Mouse (Mus musculus): ENCODE results near the gene Ppp1r10. TPM values are rescaled to one million over a fixed set of nuclear protein-coding genes. Genes with fewer than 3 reads are reported as not detected.
"Not testable (repeated sequence)": the region's sequence is repeated elsewhere in the genome, so short reads cannot be mapped to it uniquely, and the experiment has no call there.

The Ppp1r10 gene
- total RNA-seq, 2 experiments from 2014 or later, result 82.4 to 157 TPM

DNA sequence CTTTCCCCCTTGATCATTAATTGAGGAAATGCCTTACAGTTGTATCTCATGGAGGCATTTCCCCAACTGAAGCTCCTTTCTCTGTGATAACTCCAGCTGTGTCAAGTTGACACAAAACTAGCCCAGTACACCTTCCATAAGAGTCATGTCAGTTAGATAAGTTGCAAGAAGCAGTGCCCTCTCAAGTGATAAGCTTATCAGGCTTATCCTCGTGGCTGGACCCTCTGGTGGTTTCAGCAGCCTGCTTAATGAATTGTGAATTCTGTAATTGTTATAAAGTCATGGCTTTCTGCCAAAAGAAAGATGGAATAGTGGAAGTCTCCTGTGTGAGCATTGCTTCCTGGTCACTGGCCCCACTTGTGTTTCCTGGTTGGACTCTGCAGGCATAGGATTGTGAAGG is 11.2 kb downstream of the Ppp1r10 start:
- ATAC-seq (ENCODE audit: poor library complexity, severe bottlenecking), result no peak

DNA sequence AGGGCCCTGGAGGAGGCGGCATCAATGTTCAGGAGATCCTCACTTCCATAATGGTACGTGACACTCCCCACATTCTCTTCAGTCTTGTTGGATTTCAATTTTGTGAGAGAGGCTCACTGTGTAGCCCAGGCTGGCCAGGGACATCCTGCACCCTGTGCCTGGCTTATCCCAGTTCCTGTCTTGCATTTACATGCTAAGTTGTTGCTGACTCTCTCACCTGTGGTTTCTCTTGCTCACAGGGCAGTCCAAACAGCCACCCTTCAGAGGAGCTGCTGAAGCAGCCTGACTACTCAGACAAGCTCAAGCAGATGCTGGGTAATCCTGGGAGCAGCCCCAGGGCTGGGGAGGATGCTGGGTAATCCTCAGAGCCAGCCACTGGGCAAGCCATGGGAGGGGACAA is 13.3 kb downstream of the Ppp1r10 start:
- ATAC-seq (ENCODE audit: poor library complexity, severe bottlenecking), result no peak

DNA sequence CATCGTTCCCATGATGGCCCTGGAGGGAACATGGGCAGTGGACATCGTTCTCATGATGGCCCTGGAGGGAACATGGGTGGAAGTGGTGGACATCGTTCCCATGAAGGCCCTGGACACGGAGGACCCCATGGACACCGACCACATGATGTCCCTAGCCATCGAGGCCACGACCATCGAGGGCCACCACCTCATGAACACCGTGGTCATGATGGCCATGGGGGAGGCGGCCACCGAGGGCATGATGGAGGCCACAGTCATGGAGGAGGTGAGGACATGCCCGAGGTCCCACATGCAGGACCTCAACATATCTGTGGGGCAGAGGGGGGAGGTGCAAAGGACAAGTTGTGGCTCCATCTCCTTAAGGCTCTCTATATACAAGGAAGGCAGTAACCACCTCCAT is 14.4 kb downstream of the Ppp1r10 start:
- ATAC-seq (ENCODE audit: poor library complexity, severe bottlenecking), result no peak

DNA sequence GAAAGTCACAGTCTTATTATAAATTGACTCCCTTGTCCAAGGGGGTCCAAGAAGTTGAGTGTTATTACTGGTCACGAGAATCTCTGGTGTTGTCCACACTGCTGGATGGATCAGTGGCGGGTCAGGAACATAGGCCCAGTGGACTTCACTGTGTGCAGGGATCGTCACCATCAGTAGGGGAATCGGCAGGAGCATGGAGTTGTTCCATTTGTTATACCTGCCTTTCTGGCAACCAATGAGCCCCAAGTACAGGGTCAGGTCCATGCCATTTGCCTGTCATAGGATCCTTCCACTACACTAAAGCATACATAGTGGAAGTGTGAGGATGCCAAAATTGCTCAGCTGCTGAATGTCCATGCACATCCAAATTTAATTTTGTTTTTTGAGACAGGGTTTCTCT is 16.4 kb downstream of the Ppp1r10 start:
- ATAC-seq (ENCODE audit: poor library complexity, severe bottlenecking), result no peak

DNA sequence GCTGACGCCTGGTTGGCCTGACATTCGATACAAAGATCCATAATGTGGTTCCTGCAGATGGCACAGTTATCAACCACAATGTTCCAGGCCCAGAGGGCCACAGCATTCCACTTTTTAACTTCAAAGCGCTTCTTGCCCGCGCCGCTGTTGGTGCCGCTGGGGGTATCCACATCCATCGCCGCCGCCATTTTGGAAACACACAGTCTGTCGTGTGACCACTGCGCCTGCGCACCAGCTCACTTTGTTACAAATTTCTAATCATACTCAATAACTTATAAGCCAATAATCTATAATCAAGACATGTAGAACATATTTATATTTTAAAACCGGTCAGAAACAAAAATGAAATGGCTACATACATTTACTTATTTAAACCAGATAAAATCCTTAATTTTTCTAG is 19.5 kb downstream of the Ppp1r10 start:
- peak; percentile 87 for ATAC-seq (ENCODE audit: poor library complexity, severe bottlenecking)

DNA sequence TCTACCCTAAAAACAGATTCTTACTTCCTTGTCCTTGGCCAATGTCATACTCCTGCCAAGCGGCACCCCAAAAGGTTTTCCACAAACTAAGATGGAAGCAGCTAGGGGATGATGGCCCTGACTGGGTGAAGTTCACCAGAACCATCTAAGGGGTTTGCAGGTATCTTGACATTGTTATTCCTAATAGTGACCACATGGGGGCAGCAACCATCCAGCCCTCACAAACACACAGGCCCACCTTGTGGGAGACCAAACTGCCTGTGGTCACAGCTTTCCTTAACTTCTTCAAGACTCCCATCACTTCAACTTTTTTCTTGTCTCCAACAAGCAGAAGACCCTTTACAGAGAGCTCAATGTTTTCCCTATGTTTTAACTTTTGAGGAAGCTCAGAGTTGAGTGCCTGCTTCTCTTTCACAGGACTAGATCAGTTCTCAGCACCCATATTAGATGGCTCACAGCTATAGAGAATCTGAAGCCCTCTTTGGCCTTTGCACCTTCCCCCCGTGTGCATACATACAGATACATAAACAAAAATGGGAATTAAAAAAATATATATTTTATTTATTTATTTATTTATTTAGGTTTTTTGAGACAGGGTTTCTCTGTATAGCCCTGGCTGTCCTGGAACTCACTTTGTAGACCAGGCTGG is 21.6 kb downstream of the Ppp1r10 start:
- ATAC-seq (ENCODE audit: poor library complexity, severe bottlenecking), result peak; percentile 91

DNA sequence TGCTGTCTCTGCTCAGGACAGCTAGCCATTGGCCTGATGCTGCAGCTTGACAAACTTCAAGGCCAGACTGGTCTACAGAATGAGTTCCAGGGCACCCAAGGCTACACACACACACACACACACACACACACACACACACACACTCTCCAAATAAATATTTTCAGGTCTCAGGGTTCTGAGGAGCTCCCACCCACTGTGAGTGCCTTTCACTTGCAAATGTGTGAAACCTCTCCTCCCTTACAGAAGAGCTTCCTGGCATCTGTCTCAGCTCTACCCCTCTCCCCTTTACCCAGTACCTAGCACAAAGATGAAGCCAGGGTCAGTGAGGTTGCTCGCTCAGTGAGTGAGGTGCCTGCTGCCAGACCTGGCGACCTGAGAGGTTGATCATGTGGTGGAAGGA is 22.9 kb downstream of the Ppp1r10 start:
- ATAC-seq (ENCODE audit: poor library complexity, severe bottlenecking), result no peak

DNA sequence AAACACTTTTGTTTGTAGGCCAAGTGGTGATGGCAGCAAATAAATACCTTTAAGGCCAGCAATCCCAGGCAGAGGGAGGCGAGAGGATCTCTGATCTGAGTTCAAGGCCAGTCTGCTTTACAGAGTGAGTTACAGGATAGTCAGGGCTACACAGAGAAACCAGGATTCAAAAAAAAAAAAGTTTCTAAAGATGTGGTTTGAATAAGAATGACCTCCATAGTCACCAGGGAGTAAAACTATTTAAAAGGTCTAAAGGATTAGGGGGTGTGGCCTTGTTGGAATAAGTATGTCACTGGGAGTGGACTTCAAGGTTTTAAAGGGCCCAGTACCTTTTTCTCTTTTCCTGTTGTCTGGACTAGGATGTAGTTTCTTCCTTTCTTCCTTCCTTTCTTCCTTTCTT is 23.7 kb downstream of the Ppp1r10 start:
- no peak for ATAC-seq (ENCODE audit: poor library complexity, severe bottlenecking)

DNA sequence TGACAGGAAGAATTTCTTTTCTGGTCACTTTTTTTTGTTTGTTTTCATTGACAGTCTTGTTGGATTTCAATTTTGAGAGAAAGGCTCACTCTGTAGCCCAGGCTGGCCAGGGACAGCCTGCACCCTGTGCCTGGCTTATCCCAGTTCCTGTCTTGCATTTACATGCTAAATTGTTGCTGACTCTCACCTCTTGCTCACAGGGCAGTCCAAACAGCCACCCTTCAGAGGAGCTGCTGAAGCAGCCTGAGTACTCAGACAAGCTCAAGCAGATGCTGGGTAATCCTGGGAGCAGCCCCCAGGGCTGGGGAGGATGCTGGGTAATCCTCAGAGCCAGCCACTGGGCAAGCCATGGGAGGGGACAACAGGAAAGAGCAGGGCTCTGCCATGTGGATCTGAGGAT is 34.7 kb downstream of the Ppp1r10 start:
- ATAC-seq (ENCODE audit: poor library complexity, severe bottlenecking), result not testable (repeated sequence)

DNA sequence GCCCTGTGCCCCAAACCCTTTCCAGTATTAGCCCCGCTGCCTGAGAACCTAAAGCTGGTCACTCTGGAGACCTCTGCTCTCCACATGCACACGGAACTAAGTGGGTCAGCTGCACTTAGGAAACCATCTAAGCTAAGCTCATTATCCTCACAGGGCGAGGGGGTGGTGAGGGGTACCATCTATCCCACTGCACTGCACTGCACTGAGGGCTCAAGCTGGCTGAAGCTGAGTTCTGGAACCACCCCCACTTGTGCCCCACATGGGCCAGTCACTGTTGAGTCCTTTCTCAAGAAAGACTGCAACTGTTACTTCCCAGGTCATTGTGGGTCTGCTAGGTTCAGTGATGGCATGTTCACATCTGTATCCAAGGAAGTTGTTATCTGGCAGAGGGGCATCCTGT is 36.3 kb downstream of the Ppp1r10 start:
- ATAC-seq (ENCODE audit: poor library complexity, severe bottlenecking), result not testable (repeated sequence)

DNA sequence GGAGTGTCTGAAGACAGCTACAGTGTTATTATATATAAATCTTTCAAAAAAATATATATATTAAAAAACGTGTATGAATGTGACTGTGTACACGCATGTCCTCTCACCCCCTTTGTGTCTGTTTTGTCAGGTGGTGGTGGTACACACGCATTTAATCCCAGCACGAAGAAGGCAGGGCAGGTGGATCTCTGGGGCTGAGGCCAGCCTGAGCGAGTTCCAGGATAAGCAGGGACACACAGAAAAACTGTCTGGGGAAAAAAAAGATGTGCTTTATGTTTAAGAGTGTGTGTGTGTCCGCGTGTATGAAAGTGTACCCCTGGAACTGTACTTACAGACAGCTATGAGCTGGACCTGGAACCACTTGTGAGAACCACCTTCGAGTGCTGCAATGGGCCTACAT is 38.4 kb downstream of the Ppp1r10 start:
- ATAC-seq (ENCODE audit: poor library complexity, severe bottlenecking), result no peak

DNA sequence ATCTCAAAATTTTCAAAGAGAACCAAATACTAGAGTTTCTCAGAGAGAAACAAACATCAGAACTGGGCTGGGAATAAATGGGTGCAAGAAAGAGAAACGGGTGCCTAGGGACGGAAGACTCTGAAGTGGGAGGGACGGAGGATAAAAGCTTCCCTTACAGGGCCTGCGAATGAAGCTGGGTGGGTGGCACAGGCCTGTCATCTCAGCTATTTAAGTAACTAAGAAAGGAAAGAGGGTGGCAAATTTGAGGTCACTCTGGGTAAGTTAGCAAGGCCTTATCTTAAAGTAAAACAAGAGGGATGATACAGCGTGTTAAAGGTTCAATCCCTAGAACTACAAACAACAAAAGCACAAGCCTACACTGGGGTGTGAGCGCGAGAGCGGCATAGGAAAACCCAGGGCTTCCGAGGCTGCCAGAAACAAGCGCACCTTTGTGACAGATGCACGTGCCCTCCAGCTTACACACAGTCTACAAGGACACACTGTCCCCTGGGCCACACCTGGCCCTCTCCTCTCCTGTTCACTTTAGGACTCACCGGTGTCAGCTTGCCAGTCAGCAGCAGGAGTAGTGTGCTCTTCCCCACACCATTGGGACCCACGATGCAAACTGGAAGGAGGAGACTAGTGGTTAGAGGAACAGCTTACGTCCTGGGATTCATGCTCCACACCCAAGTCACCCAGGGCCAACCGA is 42.4 kb downstream of the Ppp1r10 start:
- no peak for ATAC-seq (ENCODE audit: poor library complexity, severe bottlenecking)

DNA sequence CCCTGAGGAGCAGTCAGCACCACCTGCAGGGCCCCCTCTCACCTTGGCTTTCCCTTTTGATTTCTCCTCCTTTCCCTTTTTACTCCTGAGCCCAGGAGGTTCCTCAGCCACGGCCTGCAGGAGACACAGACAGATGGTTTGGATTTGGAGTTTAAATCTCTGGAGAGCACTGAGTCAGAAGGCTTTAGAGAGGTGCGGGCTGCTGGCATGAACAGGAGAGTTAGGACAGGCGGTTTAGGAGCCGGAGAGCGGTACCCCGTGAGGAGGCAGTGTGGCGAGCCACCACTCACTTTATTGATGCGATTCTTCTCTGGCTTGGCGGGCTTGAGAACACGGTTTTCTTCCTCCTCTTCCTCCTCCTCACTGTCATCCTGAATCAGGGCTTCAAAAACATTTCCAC is 47.0 kb downstream of the Ppp1r10 start:
- no peak for ATAC-seq (ENCODE audit: poor library complexity, severe bottlenecking)

DNA sequence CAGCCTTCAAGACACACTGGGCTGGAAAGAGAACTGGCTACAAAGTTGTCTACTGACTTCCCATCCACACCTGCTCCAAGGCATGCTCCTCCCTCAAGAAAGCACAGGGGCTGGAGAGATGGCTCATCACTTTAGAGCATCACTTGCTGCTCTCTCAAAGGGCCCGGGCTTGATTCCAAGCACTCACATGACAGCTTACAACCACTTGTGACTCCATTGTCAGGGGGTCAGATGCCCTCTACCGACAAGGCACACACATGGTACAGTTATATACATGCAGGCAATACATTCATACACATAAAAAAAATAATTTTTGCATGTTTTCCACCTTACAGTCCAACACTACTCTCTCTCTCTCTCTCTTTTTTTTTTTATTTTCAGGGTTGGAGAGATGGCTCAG is 51.4 kb downstream of the Ppp1r10 start:
- no peak for ATAC-seq (ENCODE audit: poor library complexity, severe bottlenecking)

DNA sequence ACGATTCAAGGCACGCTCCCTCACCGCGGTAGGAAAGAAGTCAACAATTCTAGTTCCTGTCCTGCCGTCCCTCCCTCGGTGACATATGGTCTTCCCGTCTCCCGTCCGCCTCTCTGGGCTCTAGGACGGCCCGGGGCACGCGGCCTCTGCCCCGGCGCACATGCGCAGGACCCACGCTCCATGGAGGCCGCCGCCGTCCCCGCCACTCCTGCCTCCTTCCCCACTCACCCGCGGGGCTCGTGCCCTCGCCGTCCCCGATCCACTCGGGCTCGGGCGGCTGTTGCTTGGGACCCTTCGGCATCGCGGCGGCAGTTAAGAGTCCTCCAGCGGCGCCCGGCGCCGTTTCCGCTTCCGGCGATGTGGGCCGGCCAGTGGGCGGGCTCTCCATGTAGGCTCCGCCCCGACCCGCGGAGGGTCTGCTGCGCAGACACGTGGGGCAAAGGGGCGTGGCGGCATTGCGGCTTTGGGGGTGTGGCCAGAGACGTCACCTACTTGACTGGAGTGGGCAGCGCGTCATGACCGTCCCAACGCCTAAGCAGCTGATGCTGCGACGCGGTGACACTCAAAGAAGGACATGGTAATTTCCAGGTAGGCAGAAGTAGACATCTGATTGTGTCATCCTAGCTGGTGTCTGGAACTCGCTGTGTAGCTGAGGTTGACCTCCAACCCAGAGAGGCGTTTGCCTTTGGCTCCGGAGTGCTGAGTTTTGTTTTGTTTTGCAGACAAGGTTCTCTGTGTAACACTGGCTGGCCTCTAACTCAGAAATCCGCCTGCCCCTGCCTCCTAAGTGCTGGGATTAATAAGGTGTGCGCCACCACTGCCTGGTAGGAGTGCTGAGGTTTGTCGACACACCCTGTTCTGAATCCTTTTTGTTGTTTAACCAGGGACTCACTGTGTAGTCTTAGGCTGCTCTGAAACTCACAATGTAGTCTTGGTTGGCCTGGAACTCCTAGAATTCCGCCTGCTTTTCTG is 53.5 kb downstream of the Ppp1r10 start, which contains the start of gene Abcf1:
TSS of gene Abcf1 (minus strand) at position 344 of the 972 bp plus-strand sequence.
- peak; percentile 98 for ATAC-seq (ENCODE audit: poor library complexity, severe bottlenecking)

DNA sequence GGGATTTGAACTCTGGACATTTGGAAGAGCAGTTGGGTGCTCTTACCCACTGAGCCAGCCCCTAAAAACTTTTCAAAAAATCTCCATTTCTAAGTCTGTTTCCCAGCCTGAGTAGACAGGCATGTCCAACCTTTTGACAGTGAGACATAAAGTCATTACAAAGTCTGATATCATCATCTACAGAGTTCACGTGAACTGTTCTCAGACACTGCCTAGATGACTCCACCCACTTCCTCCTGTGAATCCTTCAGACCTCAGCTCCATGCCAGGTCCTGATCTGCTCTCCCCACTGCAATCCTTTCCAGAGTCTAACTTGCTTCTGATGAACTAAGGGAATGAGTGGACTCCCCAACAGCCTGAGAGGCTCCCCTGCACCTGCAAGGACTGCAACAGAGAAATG is 55.9 kb downstream of the Ppp1r10 start:
- no peak for ATAC-seq (ENCODE audit: poor library complexity, severe bottlenecking)

DNA sequence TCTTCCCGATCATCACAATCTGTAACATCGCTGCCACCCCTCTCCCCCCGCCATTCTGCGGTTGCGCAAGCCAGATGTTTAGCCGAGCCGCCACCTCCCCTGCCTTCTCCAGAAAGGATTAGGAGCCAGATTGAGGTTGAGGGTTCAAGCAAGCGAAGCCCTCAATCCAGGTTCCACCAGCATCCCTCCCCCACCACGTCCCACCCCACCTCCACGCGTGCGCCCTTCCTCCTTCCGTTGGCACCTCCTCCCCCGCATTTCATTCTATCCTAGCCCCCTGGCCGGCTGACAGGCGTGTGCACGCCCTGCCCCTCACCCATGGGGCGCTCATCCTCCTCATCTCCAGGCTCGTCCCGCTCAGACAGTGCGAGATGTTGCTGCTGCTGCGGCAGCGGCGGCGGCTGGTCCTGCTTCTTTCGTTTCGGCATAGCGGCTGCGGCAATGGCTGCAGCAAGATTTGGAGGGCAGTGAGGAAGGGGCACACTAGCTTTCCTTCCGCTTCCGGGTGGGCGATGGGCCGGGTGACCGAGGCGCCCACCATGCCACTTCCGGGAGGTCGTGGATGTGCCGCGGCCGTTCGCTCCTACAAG is 62.7 kb downstream of the Ppp1r10 start:
- ATAC-seq (ENCODE audit: poor library complexity, severe bottlenecking), result no peak; the same call in 1 of the 2 replicates

DNA sequence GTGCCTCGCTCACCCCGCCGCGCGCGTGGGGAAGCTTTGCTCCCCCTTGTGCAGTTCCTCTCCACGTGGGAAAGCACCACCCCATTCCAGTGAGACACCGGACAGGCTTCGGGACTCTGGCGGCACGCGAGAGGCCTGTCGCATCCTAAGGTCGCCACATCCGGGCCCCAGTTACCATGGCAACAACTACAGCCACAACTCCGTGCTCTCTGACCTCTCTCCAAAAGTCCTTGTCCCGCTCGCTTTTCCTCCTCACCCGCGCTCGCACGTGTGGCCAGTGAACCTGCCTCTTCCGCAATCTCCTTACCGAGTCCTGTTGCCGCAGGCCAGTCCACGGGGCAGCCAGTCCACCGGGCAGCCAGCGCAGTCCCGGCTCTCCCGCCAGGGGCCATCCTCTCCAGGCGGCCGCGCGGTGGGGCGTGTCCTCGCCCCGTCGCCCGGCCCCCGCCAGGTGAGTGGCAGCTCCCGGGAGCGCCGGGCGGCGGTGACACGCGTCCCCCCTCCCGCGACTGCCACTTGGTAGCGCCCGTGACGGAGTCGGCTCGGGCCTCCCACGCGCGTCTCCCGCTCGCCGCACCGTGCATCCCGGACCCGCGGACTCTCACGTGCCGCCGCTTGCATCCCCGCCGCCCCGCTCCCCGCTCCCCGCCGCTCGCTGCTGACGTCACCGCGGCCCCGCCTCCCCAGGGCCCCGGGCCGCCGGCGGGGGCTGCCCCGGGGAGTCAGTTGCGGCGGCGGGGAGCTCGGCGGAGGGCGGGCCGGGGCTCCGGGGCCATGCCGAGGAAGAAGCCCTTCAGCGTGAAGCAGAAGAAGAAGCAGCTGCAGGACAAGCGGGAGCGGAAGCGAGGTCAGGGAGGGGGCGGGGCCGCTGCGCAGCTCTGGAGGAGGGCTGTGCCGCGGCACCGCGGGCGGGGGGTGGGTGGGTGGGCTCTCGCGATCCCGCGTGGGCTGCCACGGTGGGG is 63.4 kb downstream of the Ppp1r10 start, which contains the start of the genes Gnl1 and Prr3:
TSS of gene Gnl1 (plus strand) at position 451 of the 962 bp plus-strand sequence.
TSS of gene Prr3 (minus strand) at position 836 of the 962 bp plus-strand sequence.
- ATAC-seq (ENCODE audit: poor library complexity, severe bottlenecking), result peak; percentile 82

DNA sequence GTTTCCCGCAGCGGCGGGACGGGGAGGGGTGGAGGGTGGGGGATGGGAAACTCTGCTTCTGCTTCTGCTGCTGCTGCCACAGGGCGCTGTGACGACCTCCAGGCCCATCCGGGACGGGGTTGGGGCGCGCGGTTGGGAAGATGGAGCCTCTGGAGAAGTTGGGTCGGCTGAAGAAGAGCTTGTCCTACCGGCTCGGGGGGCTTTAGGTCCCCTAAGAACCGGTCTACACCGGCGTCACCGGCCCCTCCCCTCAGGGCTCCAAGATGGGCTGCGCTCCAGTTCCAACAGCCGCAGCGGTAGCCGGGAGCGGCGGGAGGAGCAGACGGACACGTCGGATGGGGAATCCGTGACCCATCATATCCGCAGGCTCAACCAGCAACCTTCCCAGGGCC is 64.1 kb downstream of the Ppp1r10 start:
- ATAC-seq (ENCODE audit: poor library complexity, severe bottlenecking), result peak; percentile 4

DNA sequence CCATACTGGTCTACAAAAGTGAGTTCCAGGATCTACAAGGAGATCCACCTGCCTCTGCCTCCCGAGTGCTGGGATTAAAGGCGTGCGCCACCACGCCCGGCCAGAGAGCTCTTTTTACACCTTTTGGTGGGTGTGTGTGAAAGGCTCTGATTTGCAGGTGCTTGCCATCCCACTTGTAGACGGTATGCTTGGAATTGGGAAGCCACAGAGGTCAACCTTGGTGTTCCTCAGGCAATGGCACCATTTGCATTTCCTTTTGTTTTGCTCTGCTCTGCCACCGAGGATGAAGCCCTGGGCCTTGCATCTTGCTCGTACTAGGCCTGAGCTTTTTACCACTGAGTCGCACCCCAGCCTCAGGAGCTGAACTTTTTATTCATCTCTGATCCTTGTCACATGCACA is 65.5 kb downstream of the Ppp1r10 start:
- ATAC-seq (ENCODE audit: poor library complexity, severe bottlenecking), result no peak
